Mouse (Mus musculus) olfactory bulb, adult 2 months (tissue): ENCODE data around the gene Nod1.

Source experiments
- CTCF ChIP-seq: fragments of 200-500 bp; IDR thresholded peaks from 2 replicates; pipeline ENCODE4 v1.5.1; 2012; ENCODE audit warnings: low read depth, mild to moderate bottlenecking, low read length, moderate library complexity; ENCODE audit not compliant: insufficient read depth
- POLR2A ChIP-seq: fragments of 200-500 bp; IDR thresholded peaks from 2 replicates; pipeline ENCODE4 v1.6.1; 2012; ENCODE audit warnings: mild to moderate bottlenecking, low read depth, low read length, moderate library complexity; ENCODE audit not compliant: insufficient read depth

- TF ChIP-seq POLR2A (no peak), CTCF (no peak)
These were observed 23.7 kb downstream of the Nod1 start for GRCm38 (mm10) chr6:54948682-54949081.
